8 mouse cellular contexts compared by ENCODE assay signal in genomic region chr7:126535766-126536165, GRCm38 (mm10). TPM values are rescaled to one million over a fixed set of nuclear protein-coding genes. Genes with fewer than 3 reads are reported as not detected.
DNase-seq lines count a peak whose midpoint lies in the region; ATAC-seq and TF ChIP-seq lines count a peak whose summit lies in the region.

No protein-coding gene starts in this region.

- TF ChIP-seq EP300 in liver, embryonic 14.5 days (IDR thresholded peaks at IDR 0.05; ENCODE audit: low read depth) = no peak

- peaks cover 10% of the 10 kb centered on the region for H3K4me1 ChIP-seq in testis, adult 2 months (ENCODE audit: control insufficient read depth, insufficient read depth, low read length)
- H3K4me1 ChIP-seq in embryonic facial prominence, embryonic 10.5 days = peaks cover 6% of the 10 kb centered on the region
- peaks cover 8% of the 10 kb centered on the region for H3K4me1 ChIP-seq in hindbrain, embryonic 13.5 days (replicated peaks)
- no peaks in the 10 kb centered on the region for H3K4me1 ChIP-seq in liver, embryonic 14.5 days (replicated peaks; ENCODE audit: control insufficient read depth in 2 of 2, insufficient read depth in 2 of 2, low read length in 1 of 2)

- TF ChIP-seq CTCF in testis, adult 2 months (IDR thresholded peaks at IDR 0.05; ENCODE audit: control insufficient read depth, insufficient read depth, insufficient replicate concordance, low read depth, low read length) = no peak
- no peak for TF ChIP-seq CTCF in liver, embryonic 14.5 days (IDR thresholded peaks at IDR 0.05; ENCODE audit: low read depth)

- H3K9ac ChIP-seq in hindbrain, embryonic 13.5 days = peak overlapping the region; percentile 79
- no peak overlapping the region for H3K9ac ChIP-seq in liver, embryonic 14.5 days (replicated peaks)

- WGBS in embryonic facial prominence, embryonic 10.5 days = 3% methylated on average over 28 of the region's 28 CpGs
- WGBS in hindbrain, embryonic 13.5 days = under 1% methylated on average over 28 of the region's 28 CpGs
- WGBS in liver, embryonic 14.5 days (ENCODE audit: insufficient replicate concordance) = 2% methylated on average over 28 of the region's 28 CpGs

- H3K27ac ChIP-seq in testis, adult 2 months (ENCODE audit: control insufficient read depth, insufficient read depth, low read depth, low read length) = no peak overlapping the region
- peak overlapping the region; percentile 59; the same call in 1 of the 2 replicates for H3K27ac ChIP-seq in embryonic facial prominence, embryonic 10.5 days (replicated peaks)
- no peak overlapping the region for H3K27ac ChIP-seq in hindbrain, embryonic 13.5 days
- H3K27ac ChIP-seq in liver, embryonic 14.5 days = no peak overlapping the region

- no peak for DNase-seq in testis, postnatal 14 days (ENCODE audit: low spot score)
- DNase-seq in embryonic facial prominence, embryonic 10.5 days (ENCODE audit: low spot score) = peak; percentile 60
- DNase-seq in liver, embryonic 14.5 days (ENCODE audit: low read depth in 3 of 3, low spot score in 3 of 3) = no peak
- DNase-seq in retina, embryonic 14.5 days (ENCODE audit: low spot score) = peak; percentile 42
- no peak for DNase-seq in layer of hippocampus, adult 9-10 months (ENCODE audit: low spot score)

- ATAC-seq in hindbrain, embryonic 13.5 days (ENCODE audit: low FRiP score) = no peak
- ATAC-seq in liver, embryonic 14.5 days (ENCODE audit: insufficient read depth) = no peak
- no peak for ATAC-seq in activated CD4-positive, CD25-positive, alpha-beta regulatory T cell, adult 4 months

- no peaks in the 10 kb centered on the region for H3K9me3 ChIP-seq in embryonic facial prominence, embryonic 10.5 days
- no peaks in the 10 kb centered on the region; the same call in 1 of the 2 replicates for H3K9me3 ChIP-seq in hindbrain, embryonic 13.5 days
- H3K9me3 ChIP-seq in liver, embryonic 14.5 days (ENCODE audit: control insufficient read depth, low read length) = no peaks in the 10 kb centered on the region

- no peaks in the 10 kb centered on the region for H3K36me3 ChIP-seq in testis, adult 2 months (ENCODE audit: control insufficient read depth, insufficient read depth, low read length)
- H3K36me3 ChIP-seq in embryonic facial prominence, embryonic 10.5 days (replicated peaks) = no peaks in the 10 kb centered on the region
- no peaks in the 10 kb centered on the region for H3K36me3 ChIP-seq in hindbrain, embryonic 13.5 days
- H3K36me3 ChIP-seq in liver, embryonic 14.5 days (replicated peaks; ENCODE audit: control insufficient read depth, insufficient read depth, low read depth) = no peaks in the 10 kb centered on the region

- H3K4me3 ChIP-seq in testis, adult 2 months (ENCODE audit: control insufficient read depth, low read depth, low read length) = peak overlapping the region; percentile 51
- peak overlapping the region; percentile 62 for H3K4me3 ChIP-seq in embryonic facial prominence, embryonic 10.5 days
- H3K4me3 ChIP-seq in hindbrain, embryonic 13.5 days = peak overlapping the region; percentile 47
- H3K4me3 ChIP-seq in liver, embryonic 14.5 days (ENCODE audit: insufficient read depth in 1 of 2, low read depth in 2 of 2, low read length in 2 of 2) = peak overlapping the region; percentile 33 to 52

- peaks cover 2% of the 10 kb centered on the region; the same call in 1 of the 2 replicates for H3K27me3 ChIP-seq in testis, adult 2 months (ENCODE audit: control insufficient read depth, insufficient read depth, low read length)
- H3K27me3 ChIP-seq in embryonic facial prominence, embryonic 10.5 days (replicated peaks; ENCODE audit: low read depth, poor library complexity, severe bottlenecking) = peaks cover 30% of the 10 kb centered on the region
- peaks cover 20% of the 10 kb centered on the region for H3K27me3 ChIP-seq in hindbrain, embryonic 13.5 days
- peaks cover 17% of the 10 kb centered on the region for H3K27me3 ChIP-seq in liver, embryonic 14.5 days (ENCODE audit: control insufficient read depth, insufficient read depth, low read length)

- no peak for TF ChIP-seq POLR2A in testis, adult 2 months (IDR thresholded peaks at IDR 0.05; ENCODE audit: control insufficient read depth, low read depth, low read length)

- H3K4me2 ChIP-seq in hindbrain, embryonic 13.5 days = peak overlapping the region; percentile 83
- peak overlapping the region; percentile 59 for H3K4me2 ChIP-seq in liver, embryonic 14.5 days (ENCODE audit: low read depth)

RNA-seq across cellular contexts. Expression of gene Eif3c, which starts 30.4 kb away (rescaled TPM):
- 144 and 157 TPM in 2 replicates for polyA plus RNA-seq in testis, adult 2 months (2012; rRNA removed)
- 223 and 224 TPM in 2 replicates for polyA plus RNA-seq in embryonic facial prominence, embryonic 10.5 days (2016; fragmentation: Nextera tagmentation; extraction: Ambion mirVana)
- polyA plus RNA-seq in hindbrain, embryonic 13.5 days (2015; fragmentation: Nextera tagmentation; extraction: Ambion mirVana) = 205 and 210 TPM in 2 replicates
- 45.7 and 58.0 TPM in 2 replicates for polyA plus RNA-seq in liver, embryonic 14.5 days (2012; rRNA removed)
- polyA plus RNA-seq in liver, embryonic 14.5 days (2014; fragmentation: Nextera tagmentation; extraction: Ambion mirVana) = 94.4 and 96.2 TPM in 2 replicates
- polyA plus RNA-seq in activated CD4-positive, CD25-positive, alpha-beta regulatory T cell, adult 4 months (2017; shearing (Covaris generic)) = 100 to 1,000 TPM; 207 to 260 TPM

RNA-seq across cellular contexts. Expression of gene Atxn2l, which starts 32.5 kb away (rescaled TPM):
- 666 and 681 TPM in 2 replicates for polyA plus RNA-seq in testis, adult 2 months (2012; rRNA removed)
- polyA plus RNA-seq in embryonic facial prominence, embryonic 10.5 days (2016; fragmentation: Nextera tagmentation; extraction: Ambion mirVana) = 50.4 and 54.1 TPM in 2 replicates
- polyA plus RNA-seq in hindbrain, embryonic 13.5 days (2015; fragmentation: Nextera tagmentation; extraction: Ambion mirVana) = 61.6 and 65.4 TPM in 2 replicates
- polyA plus RNA-seq in liver, embryonic 14.5 days (2012; rRNA removed) = 41.3 and 42.9 TPM in 2 replicates
- 17.3 and 24.3 TPM in 2 replicates for polyA plus RNA-seq in liver, embryonic 14.5 days (2014; fragmentation: Nextera tagmentation; extraction: Ambion mirVana)
- polyA plus RNA-seq in activated CD4-positive, CD25-positive, alpha-beta regulatory T cell, adult 4 months (2017; shearing (Covaris generic)) = 10 to 100 TPM; 14.7 to 18.8 TPM

RNA-seq across cellular contexts. Expression of gene Tufm, which starts 48.6 kb away (rescaled TPM):
- polyA plus RNA-seq in testis, adult 2 months (2012; rRNA removed) = 43.5 and 50.2 TPM in 2 replicates
- 169 and 185 TPM in 2 replicates for polyA plus RNA-seq in embryonic facial prominence, embryonic 10.5 days (2016; fragmentation: Nextera tagmentation; extraction: Ambion mirVana)
- 118 and 120 TPM in 2 replicates for polyA plus RNA-seq in hindbrain, embryonic 13.5 days (2015; fragmentation: Nextera tagmentation; extraction: Ambion mirVana)
- 44.6 and 67.8 TPM in 2 replicates for polyA plus RNA-seq in liver, embryonic 14.5 days (2012; rRNA removed)
- polyA plus RNA-seq in liver, embryonic 14.5 days (2014; fragmentation: Nextera tagmentation; extraction: Ambion mirVana) = 73.2 and 82.9 TPM in 2 replicates
- 10 to 100 TPM; 71.2 to 78.9 TPM for polyA plus RNA-seq in activated CD4-positive, CD25-positive, alpha-beta regulatory T cell, adult 4 months (2017; shearing (Covaris generic))

RNA-seq across cellular contexts. Expression of gene Apobr, which starts 49.0 kb away (rescaled TPM):
- polyA plus RNA-seq in testis, adult 2 months (2012; rRNA removed) = 0.16 and 1.3 TPM in 2 replicates
- polyA plus RNA-seq in embryonic facial prominence, embryonic 10.5 days (2016; fragmentation: Nextera tagmentation; extraction: Ambion mirVana) = 0.29 and 0.41 TPM in 2 replicates
- 0.66 and 0.68 TPM in 2 replicates for polyA plus RNA-seq in hindbrain, embryonic 13.5 days (2015; fragmentation: Nextera tagmentation; extraction: Ambion mirVana)
- 1.2 and 1.6 TPM in 2 replicates for polyA plus RNA-seq in liver, embryonic 14.5 days (2012; rRNA removed)
- polyA plus RNA-seq in liver, embryonic 14.5 days (2014; fragmentation: Nextera tagmentation; extraction: Ambion mirVana) = 0.69 TPM in 2 replicates
- polyA plus RNA-seq in activated CD4-positive, CD25-positive, alpha-beta regulatory T cell, adult 4 months (2017; shearing (Covaris generic)) = under 1 TPM; 0.80 to 0.98 TPM

RNA-seq across cellular contexts. Expression of gene Cln3, which starts 49.9 kb away (rescaled TPM):
- 34.9 and 42.7 TPM in 2 replicates for polyA plus RNA-seq in testis, adult 2 months (2012; rRNA removed)
- polyA plus RNA-seq in embryonic facial prominence, embryonic 10.5 days (2016; fragmentation: Nextera tagmentation; extraction: Ambion mirVana) = 22.9 and 27.1 TPM in 2 replicates
- polyA plus RNA-seq in hindbrain, embryonic 13.5 days (2015; fragmentation: Nextera tagmentation; extraction: Ambion mirVana) = 31.1 and 35.2 TPM in 2 replicates
- 8.4 and 8.8 TPM in 2 replicates for polyA plus RNA-seq in liver, embryonic 14.5 days (2012; rRNA removed)
- 7.2 and 9.7 TPM in 2 replicates for polyA plus RNA-seq in liver, embryonic 14.5 days (2014; fragmentation: Nextera tagmentation; extraction: Ambion mirVana)
- polyA plus RNA-seq in activated CD4-positive, CD25-positive, alpha-beta regulatory T cell, adult 4 months (2017; shearing (Covaris generic)) = 10 to 100 TPM; 42.7 to 46.2 TPM

Comparison
In these comparisons a context has a peak if more than half of its experiments do, and no peak if none do; other contexts are left out.
1. DNase-seq: peak in embryonic facial prominence, embryonic 10.5 days (single experiment) and retina, embryonic 14.5 days (single experiment); none in testis, postnatal 14 days (single experiment), liver, embryonic 14.5 days (0 of 3) and layer of hippocampus, adult 9-10 months (single experiment).
2. RNA of gene Atxn2l, which starts 32.5 kb away (polyA plus RNA-seq): 666 to 681 TPM in testis, adult 2 months; 61.6 to 65.4 TPM in hindbrain, embryonic 13.5 days, 50.4 to 54.1 TPM in embryonic facial prominence, embryonic 10.5 days, 17.3 to 42.9 TPM in liver, embryonic 14.5 days and 14.7 to 18.8 TPM in activated CD4-positive, CD25-positive, alpha-beta regulatory T cell, adult 4 months; every median in the first group is over 10 times any median in the second.
3. Peak in every context shown above with its lines, with median percentiles within 50 percentile points of each other: H3K4me3 ChIP-seq.